Mouse (Mus musculus) gastrocnemius, postnatal 14 days (tissue): ENCODE data around the gene Fbxo46. TPM values are rescaled to one million over a fixed set of nuclear protein-coding genes. Genes with fewer than 3 reads are reported as not detected.
A peak's percentile ranks its signal among the peaks of the same experiment; 100 is the strongest.

ENCODE experiments used
- DNase-seq: peaks from one replicate; pipeline ENCODE4 v3.0.0; 2021; ENCODE audit warnings: mixed read lengths
- intact Hi-C: fragments of 180-260 bp; cut with DNase I; formaldehyde crosslinking; loops from one replicate; pipeline ENCODE4 v1.15.1; 2025; ENCODE audit warnings: low total_unique reads
- total RNA-seq, 2 experiments: library from RNA; stranded (reverse); gene quantifications; 2 replicates each; pipeline ENCODE4 v1.2.3; 2021

Gene Fbxo46
- total RNA-seq, 2 experiments from 2014 or later, result 3.2 TPM

GRCm38 (mm10) chr7:19160115-19160514 lies 40.5 kb downstream of the Fbxo46 start:
- intact Hi-C loops, result no loop called here

GRCm38 (mm10) chr7:19162928-19163327 lies 43.3 kb downstream of the Fbxo46 start:
- intact Hi-C loops, result no loop called here
- no peak for DNase-seq

More at GRCm38 (mm10) chr7:19160115-19160514, 40.5 kb downstream of the Fbxo46 start:
- no peak for DNase-seq

GRCm38 (mm10) chr7:19163752-19164151 lies 44.1 kb downstream of the Fbxo46 start:
- intact Hi-C loops, result no loop called here
- no peak for DNase-seq

GRCm38 (mm10) chr7:19164189-19164588 lies 44.5 kb downstream of the Fbxo46 start:
- DNase-seq, result no peak
- intact Hi-C loops, result no loop called here

GRCm38 (mm10) chr7:19164978-19165377 lies 45.3 kb downstream of the Fbxo46 start:
- no peak for DNase-seq
- intact Hi-C loops, result no loop called here

GRCm38 (mm10) chr7:19165656-19166423 lies 46.2 kb downstream of the Fbxo46 start, which contains the start of gene Gipr:
Gene Gipr, minus strand, starts transcription at chr7:19166127.
- intact Hi-C loops, result no loop called here
- no peak for DNase-seq

- DNase-seq, result no peak
- intact Hi-C loops, result no loop called here
Observed at GRCm38 (mm10) chr7:19166990-19167389, 47.3 kb downstream of the Fbxo46 start.

GRCm38 (mm10) chr7:19169506-19169905 lies 49.8 kb downstream of the Fbxo46 start:
- DNase-seq, result no peak
- intact Hi-C loops, result no loop called here

- intact Hi-C loops, result no loop called here
- DNase-seq, result no peak
Observed at GRCm38 (mm10) chr7:19170142-19170541, 50.5 kb downstream of the Fbxo46 start.

GRCm38 (mm10) chr7:19171831-19172230 lies 52.2 kb downstream of the Fbxo46 start:
- DNase-seq, result no peak
- intact Hi-C loops, result no loop called here

- intact Hi-C loops, result no loop called here
Observed at GRCm38 (mm10) chr7:19172874-19173273, 53.2 kb downstream of the Fbxo46 start.

GRCm38 (mm10) chr7:19175708-19176515 lies 56.3 kb downstream of the Fbxo46 start, which contains the start of gene Eml2:
Gene Eml2, plus strand, starts transcription at chr7:19176421.
- intact Hi-C loops, result loop anchor here (5.0 kb wide), 1 partner anchor 36 kb away; the partner anchor contains the start of gene Gpr4
- peak; percentile 59 for DNase-seq

More at GRCm38 (mm10) chr7:19172874-19173273, 53.2 kb downstream of the Fbxo46 start:
- DNase-seq, result peak; percentile 88

- no peak for DNase-seq
- intact Hi-C loops, result loop anchor here (5.0 kb wide), 1 partner anchor 36 kb away; the partner anchor contains the start of gene Gpr4
Observed at GRCm38 (mm10) chr7:19176516-19176947, 56.9 kb downstream of the Fbxo46 start.

- intact Hi-C loops, result loop anchor here (5.0 kb wide), 1 partner anchor 35 kb away; the partner anchor contains the start of gene Gpr4
Observed at GRCm38 (mm10) chr7:19177216-19177615, 57.6 kb downstream of the Fbxo46 start.

GRCm38 (mm10) chr7:19178035-19178434 lies 58.4 kb downstream of the Fbxo46 start:
- DNase-seq, result no peak
- intact Hi-C loops, result loop anchor here (5.0 kb wide), 1 partner anchor 34 kb away; the partner anchor contains the start of gene Gpr4

More at GRCm38 (mm10) chr7:19177216-19177615, 57.6 kb downstream of the Fbxo46 start:
- no peak for DNase-seq

GRCm38 (mm10) chr7:19178443-19179092 lies 58.9 kb downstream of the Fbxo46 start:
- intact Hi-C loops, result loop anchor here (5.0 kb wide), 1 partner anchor 34 kb away; the partner anchor contains the start of gene Gpr4
- DNase-seq, result peak; percentile 69

GRCm38 (mm10) chr7:19179173-19179572 lies 59.5 kb downstream of the Fbxo46 start:
- intact Hi-C loops, result loop anchor here (5.0 kb wide), 1 partner anchor 33 kb away; the partner anchor contains the start of gene Gpr4
- DNase-seq, result peak; percentile 75

- no peak for DNase-seq
- intact Hi-C loops, result loop anchor here (5.0 kb wide), 1 partner anchor 32 kb away; the partner anchor contains the start of gene Gpr4
Observed at GRCm38 (mm10) chr7:19179936-19180335, 60.3 kb downstream of the Fbxo46 start.

- no peak for DNase-seq
- intact Hi-C loops, result no loop called here
Observed at GRCm38 (mm10) chr7:19180862-19181429, 61.3 kb downstream of the Fbxo46 start.
